Mouse (Mus musculus): ENCODE results near the gene Rnf183.

- no peak for TF ChIP-seq CTCF (IDR thresholded peaks at IDR 0.05; ENCODE audit: low read depth, low read length)
- no peak for TF ChIP-seq TAL1 (conservative IDR thresholded peaks at IDR 0.05; ENCODE audit: low read depth, low read length)
- TF ChIP-seq GATA2 (IDR thresholded peaks at IDR 0.05; ENCODE audit: borderline replicate concordance, low read depth, low read length): no peak
Observed at GRCm38 (mm10) chr4:62393459-62393858, 41.6 kb downstream of the Rnf183 start.
